Mouse (Mus musculus) gastrocnemius, adult 18-20 months (tissue): ENCODE results near the gene Zfp654. TPM values are rescaled to one million over a fixed set of nuclear protein-coding genes. Genes with fewer than 3 reads are reported as not detected.
A peak's percentile ranks its signal among the peaks of the same experiment; 100 is the strongest.

ENCODE experiments used
- DNase-seq: peaks from one replicate; pipeline ENCODE4 v3.0.0; 2021; ENCODE audit warnings: low spot score
- total RNA-seq, 2 experiments: library from RNA; stranded (reverse); gene quantifications; 2 replicates each; pipeline ENCODE4 v1.2.3; 2021

Gene Zfp654
- total RNA-seq, 2 experiments from 2014 or later = 10.7 to 10.8 TPM

- peak; percentile 85 for DNase-seq
Measured at GRCm38 (mm10) chr16:64770521-64771430, 80.7 kb downstream of the Zfp654 start, which contains the start of gene 4930453N24Rik. Gene 4930453N24Rik, minus strand, starts transcription at chr16:64771161.

- DNase-seq = no peak
Measured at GRCm38 (mm10) chr16:64766696-64767300, 84.7 kb downstream of the Zfp654 start.

DNA sequence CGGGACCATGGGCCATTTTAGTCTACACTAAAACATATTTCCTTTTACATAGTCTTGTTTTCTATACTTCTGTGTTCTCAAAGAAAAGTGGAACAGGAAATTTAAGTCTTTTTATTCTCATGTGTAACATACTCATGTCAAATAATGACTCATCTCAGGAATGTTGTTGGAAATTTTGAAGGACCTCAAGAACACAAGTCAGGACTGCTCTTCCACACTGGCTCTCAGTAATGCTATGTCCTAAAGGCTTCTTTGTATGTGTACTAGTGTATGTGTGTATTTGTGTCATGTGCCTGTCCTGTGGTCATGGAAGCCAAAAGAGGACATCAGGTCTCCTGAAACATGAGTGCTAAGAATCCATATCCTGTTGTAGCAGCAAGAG is 92.2 kb downstream of the Zfp654 start:
- DNase-seq = no peak

DNA sequence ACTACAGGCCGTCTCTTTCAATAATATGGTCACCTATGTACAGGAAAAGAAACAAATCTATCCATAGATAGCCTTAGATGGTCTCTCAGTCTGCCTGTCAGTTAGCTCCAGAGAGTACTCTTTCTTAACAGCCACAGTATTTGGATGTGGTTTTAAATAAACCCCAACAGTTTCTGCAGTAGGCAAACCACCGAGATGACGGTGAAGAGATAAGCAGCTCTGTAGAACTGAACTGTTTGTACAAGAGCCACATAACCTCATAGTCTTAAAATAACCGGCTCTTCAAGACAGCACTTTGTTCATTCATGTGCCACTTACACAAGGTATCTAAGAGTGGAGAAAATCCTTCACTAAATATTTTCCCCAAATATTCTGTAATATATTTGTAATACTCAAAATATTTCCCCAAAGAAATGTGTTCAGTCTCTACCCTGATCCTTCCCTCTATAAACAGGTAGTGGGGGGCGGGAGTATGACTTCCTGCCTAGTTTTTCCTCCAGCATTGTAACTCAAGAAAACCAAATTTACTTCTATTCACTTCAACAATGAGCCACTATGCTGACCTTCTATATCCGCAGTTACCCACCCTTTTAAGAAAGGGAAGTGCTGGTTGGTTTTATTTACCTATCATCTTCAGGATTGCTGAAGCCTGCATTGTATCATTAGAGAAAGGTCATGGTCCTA is 92.7 kb downstream of the Zfp654 start:
- no peak for DNase-seq

DNA sequence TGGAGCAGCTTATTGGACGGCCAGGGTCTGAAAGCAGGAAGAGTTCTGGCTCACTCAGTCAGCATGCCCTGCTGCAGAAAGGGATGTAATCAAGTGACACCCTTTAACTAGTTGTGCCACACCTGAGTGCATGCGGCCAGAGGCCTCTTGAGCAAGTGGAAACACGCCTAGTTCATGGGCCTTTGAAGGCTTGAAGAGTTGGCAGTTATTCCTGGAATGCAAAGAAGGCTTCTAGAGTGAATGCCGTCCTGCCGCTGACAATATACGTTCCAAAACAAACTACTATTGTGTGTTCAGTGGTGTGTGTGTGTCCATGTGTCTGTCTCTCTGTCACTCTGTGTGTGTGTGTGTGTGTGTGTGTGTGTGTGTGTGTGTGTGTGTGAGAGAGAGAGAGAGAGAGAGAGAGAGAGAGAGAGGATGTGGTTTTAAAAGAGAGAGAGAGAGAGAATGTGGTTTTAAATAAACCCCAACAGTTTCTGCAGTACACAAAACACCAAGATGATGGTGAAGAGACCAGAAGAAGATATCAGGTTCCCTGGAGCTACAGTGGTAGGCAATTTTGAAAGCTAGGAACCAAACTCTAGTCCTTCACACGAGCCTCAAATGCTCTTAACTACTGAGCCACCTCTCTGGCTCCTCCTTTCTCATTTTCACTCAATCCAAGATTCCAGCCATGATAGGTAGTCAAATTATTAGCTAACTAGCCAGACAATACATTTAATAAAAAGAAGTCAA is 93.6 kb downstream of the Zfp654 start:
- DNase-seq = no peak

DNA sequence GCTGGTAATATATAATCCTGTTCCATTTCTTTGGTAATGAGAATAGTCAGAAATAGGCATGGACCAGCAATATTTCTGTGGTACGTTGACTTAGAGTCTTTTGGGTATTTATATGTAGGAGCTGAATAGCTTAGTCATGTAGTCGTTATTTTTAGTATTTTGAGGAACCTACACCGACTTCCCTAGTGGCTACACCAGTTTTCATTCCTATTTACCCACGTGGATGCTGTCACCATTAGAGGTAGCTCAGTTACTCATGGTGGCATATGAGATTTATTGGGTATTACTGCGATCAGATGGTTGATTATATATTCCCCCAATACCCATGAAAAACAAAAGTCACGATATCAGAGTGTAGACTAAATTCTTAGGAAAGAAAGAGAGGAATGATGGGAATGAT is 95.1 kb downstream of the Zfp654 start:
- DNase-seq = no peak

- no peak for DNase-seq
Measured at GRCm38 (mm10) chr16:64754743-64755139, 96.7 kb downstream of the Zfp654 start.

GRCm38 (mm10) chr16:64753990-64754742 is 97.3 kb downstream of the Zfp654 start:
- DNase-seq = no peak

DNA sequence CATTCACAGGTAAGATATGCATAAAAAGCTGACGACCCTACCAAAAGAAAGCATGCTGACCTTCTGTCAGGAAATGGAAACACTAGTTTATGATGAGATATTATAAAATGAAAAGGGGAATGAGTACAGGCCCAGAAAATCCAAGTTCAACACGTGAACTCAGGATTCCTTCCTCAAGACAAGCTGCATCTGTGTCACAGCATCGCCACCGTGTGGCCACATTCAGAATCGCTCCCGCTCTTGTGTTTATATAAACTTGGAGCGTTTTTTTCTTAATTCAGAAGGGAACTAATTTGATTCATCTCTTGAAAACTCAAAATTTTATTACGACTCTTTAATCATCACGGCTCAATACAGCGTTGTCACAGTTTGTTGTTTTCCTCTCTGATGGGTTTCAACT is 103.2 kb downstream of the Zfp654 start:
- peak; percentile 22 for DNase-seq

DNA sequence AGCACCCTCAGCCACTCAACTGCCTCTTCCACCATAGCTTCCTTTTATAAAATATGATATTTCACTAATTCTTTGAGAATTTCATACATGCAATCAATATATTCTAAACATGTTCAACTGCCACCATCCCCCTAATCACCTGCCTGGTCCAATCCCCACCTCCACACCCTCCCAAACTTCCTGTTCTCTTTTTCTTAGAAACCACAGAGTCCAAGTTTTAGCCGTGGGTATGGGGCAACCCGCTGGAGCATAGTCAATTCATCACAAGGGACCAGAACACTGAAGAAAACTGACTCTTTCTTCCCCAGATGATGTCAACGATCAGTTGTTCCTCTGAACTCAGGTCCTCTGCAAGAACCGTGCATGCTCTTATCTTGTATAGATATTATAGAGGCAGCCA is 106.4 kb downstream of the Zfp654 start:
- DNase-seq = no peak

- no peak for DNase-seq
Measured at GRCm38 (mm10) chr16:64737289-64737688, 114.2 kb downstream of the Zfp654 start.

Other genes starting within 250 kb of the Zfp654 start
- gene Csnka2ip, start 249.2 kb downstream of the Zfp654 start, total RNA-seq = not detected
- 10 to 100 TPM; 51.4 to 51.7 TPM for gene 4930453N24Rik, start 80.5 kb downstream of the Zfp654 start, total RNA-seq
- 10 to 100 TPM; 21.7 to 23.9 TPM for gene Cggbp1, start 344 bp upstream of the Zfp654 start, total RNA-seq